Mouse (Mus musculus) midbrain, embryonic 10.5 days (tissue): ENCODE results near the gene Txk. TPM values are rescaled to one million over a fixed set of nuclear protein-coding genes. Genes with fewer than 3 reads are reported as not detected.

ENCODE experiments used
- DNase-seq: peaks from one replicate; pipeline ENCODE4 v3.0.0-alpha.2; 2017; ENCODE audit warnings: low spot score
- H3K27ac ChIP-seq: fragments of 300-500 bp; sonication (generic); replicated peaks from 2 replicates; pipeline ENCODE4 v1.5.1; 2016; ENCODE audit warnings: mild to moderate bottlenecking
- H3K27me3 ChIP-seq: fragments of 300-500 bp; sonication (generic); 2 replicates; pipeline ENCODE4 v1.6.1; 2016; ENCODE audit warnings: low read depth, mild to moderate bottlenecking; ENCODE audit not compliant: poor library complexity, severe bottlenecking
- H3K36me3 ChIP-seq: fragments of 300-500 bp; sonication (generic); 2 replicates; pipeline ENCODE4 v1.6.1; 2016; ENCODE audit warnings: mild to moderate bottlenecking, moderate library complexity
- H3K4me1 ChIP-seq: fragments of 300-500 bp; sonication (generic); 2 replicates; pipeline ENCODE4 v1.6.1; 2016
- H3K4me3 ChIP-seq: fragments of 300-500 bp; sonication (generic); 2 replicates; pipeline ENCODE4 v1.5.1; 2016; ENCODE audit warnings: mild to moderate bottlenecking, moderate library complexity
- H3K9me3 ChIP-seq: fragments of 300-500 bp; sonication (generic); replicated peaks from 2 replicates; pipeline ENCODE4 v1.6.1; 2016; ENCODE audit warnings: mild to moderate bottlenecking
- WGBS: fragments of 180-500 bp; shearing (Covaris S2); methylation state at CpG from one replicate; pipeline ENCODE4 v1.1.7; 2016; 5-methylcytosine and 5-hydroxymethylcytosine counted together
- polyA plus RNA-seq: library from polyadenylated mRNA; unstranded; fragments of >200 nt; fragmentation: Nextera tagmentation; extraction: Ambion mirVana; gene quantifications from 2 replicates; pipeline ENCODE4 v1.2.1, GENCODE M21; 2016

Gene Txk
- polyA plus RNA-seq, 1 experiment from 2014 or later, result not detected

DNA sequence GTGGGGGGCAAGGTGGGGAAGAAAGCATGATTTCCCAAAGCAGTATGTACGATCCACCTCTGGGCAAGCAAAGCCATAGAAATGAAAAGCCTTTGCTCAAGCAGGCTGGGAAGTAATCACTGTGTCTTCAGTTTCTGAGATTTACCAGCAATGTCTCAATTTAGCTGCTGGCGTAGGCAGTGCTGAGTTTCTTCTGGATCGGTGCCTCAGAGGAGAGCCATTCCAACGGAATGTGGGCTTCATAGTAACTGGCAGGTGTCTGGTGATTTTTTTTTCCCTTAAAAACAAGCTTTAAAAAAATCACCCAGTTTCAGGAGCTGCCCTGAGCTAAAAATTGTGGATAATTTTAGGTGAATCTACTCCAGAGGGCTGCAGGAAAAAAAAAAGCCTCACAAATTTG lies 5.2 kb downstream of the Txk start:
- Histone ChIP-seq H3K27me3 (no peaks in the 10 kb centered on the region), H3K4me1 (no peaks in the 10 kb centered on the region), H3K9me3 (no peaks in the 10 kb centered on the region), H3K4me3 (no peak overlapping the region), H3K36me3 (no peaks in the 10 kb centered on the region), H3K27ac (no peak overlapping the region)
- DNase-seq, result no peak
- WGBS, result 89% methylated on average over 4 of the region's 4 CpGs

DNA sequence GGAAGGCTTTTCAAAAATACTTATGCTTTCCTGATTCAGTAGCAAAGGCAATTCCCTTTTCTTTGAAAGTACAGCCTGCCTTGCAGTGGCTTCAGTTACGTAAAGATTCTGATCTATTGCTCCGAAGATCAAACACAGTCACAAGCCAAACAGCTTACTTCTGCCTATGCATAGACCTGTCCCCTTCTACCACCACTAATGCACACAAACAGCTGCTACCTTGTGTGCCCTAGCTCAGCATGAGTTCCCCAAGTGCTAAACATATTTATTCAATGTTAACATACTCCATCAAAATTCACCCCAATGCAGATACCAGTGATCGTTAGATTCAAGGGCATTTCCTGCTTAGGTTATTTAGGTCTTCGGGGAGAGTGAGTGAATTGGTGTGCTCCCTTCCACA lies 6.1 kb downstream of the Txk start:
- H3K36me3 ChIP-seq, result no peaks in the 10 kb centered on the region
- H3K9me3 ChIP-seq, result no peaks in the 10 kb centered on the region
- H3K4me3 ChIP-seq, result no peak overlapping the region
- H3K27ac ChIP-seq, result no peak overlapping the region
- H3K4me1 ChIP-seq, result no peaks in the 10 kb centered on the region
- H3K27me3 ChIP-seq, result no peaks in the 10 kb centered on the region
- WGBS, result 90% methylated on average over 4 of the region's 4 CpGs
- no peak for DNase-seq

DNA sequence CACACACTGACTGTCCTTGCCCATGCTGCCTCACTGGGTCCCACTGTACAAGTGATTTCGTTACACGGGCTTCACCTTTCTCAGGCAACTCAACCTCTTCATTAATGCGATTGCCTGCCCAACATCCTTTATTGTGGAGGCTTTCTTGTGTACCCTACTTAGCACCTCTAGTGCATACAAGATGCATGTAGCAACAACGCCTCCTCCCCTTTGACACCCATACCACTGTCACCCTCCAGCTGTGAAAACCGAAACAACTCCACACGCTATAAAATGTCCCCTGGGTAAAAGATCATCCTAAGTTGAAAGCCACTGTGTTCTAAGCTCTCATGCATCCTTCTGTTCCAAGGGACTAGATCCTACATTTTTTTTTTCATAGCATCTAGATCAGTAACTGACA lies 9.5 kb downstream of the Txk start:
- Histone ChIP-seq H3K36me3 (no peaks in the 10 kb centered on the region), H3K4me3 (no peak overlapping the region), H3K4me1 (no peaks in the 10 kb centered on the region), H3K27me3 (no peaks in the 10 kb centered on the region), H3K27ac (no peak overlapping the region), H3K9me3 (no peaks in the 10 kb centered on the region)
- WGBS, result 94% methylated on average over 6 of the region's 6 CpGs
- DNase-seq, result no peak

DNA sequence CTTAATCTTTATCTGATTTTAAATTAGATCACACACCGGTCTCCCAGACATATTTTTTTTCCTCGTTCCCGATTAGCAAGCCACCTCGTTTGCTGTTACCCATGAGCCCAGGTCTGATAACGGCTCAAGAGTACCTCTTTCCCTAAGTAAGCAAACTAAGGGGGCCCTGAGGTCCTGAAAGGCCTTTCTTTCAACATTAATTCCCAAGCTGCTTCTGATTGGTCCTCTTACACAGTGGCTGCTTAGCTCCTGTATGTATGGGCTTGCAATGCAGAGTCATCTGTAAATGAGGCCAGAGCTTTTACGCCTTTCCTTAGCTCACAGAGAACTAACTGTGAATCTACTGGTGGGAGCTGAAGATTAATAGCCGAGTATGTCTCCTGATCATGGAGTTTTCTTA lies 15.7 kb downstream of the Txk start:
- Histone ChIP-seq H3K27me3 (no peaks in the 10 kb centered on the region), H3K36me3 (no peaks in the 10 kb centered on the region), H3K9me3 (no peaks in the 10 kb centered on the region), H3K27ac (no peak overlapping the region), H3K4me3 (no peak overlapping the region), H3K4me1 (no peaks in the 10 kb centered on the region)
- no peak for DNase-seq
- 77% methylated on average over 7 of the region's 7 CpGs for WGBS

DNA sequence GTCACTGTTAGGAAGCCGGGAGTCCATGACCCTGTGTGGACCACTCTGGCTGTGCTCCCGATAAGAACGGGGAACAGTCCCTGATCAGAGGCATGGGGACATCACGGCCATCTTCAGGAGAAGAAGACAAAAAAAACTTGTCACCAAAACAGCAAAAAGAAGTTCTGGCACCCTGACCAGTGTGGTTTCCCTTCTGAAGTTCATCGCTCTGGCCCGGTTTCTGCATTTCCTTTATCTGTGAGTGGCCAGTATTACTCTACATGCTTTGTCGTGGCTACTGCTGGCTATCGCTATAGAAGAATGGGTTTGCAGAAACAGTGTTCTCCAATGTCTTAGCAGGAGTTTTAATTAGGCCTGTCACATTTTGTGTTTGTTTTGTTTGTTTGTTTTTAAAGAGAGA lies 16.1 kb downstream of the Txk start:
- no peak overlapping the region for H3K4me3 ChIP-seq
- H3K36me3 ChIP-seq, result no peaks in the 10 kb centered on the region
- WGBS, result 84% methylated on average over 8 of the region's 8 CpGs
- no peaks in the 10 kb centered on the region for H3K4me1 ChIP-seq
- no peak overlapping the region for H3K27ac ChIP-seq
- no peaks in the 10 kb centered on the region for H3K27me3 ChIP-seq
- no peak for DNase-seq
- no peaks in the 10 kb centered on the region for H3K9me3 ChIP-seq

DNA sequence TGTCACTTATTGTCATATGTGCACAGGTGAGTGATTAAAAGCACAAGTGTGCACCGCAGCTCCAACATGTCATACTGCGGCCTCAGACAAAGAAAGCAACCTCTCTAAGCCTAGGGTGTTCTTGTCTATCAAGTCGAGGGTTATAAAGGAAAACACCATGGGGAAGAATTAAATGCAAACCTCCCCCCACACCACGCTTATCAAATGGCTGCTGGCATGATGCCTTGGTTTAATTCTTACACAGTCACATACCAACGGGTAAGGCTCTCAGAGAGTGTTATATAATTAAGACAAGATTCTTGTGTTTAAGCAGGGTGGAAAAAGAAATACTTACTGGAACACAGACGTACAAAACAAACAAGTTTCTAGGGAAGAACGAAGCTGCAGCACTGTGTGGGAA lies 16.8 kb downstream of the Txk start:
- Histone ChIP-seq H3K4me1 (no peaks in the 10 kb centered on the region), H3K9me3 (no peaks in the 10 kb centered on the region), H3K4me3 (no peak overlapping the region), H3K36me3 (no peaks in the 10 kb centered on the region), H3K27ac (no peak overlapping the region), H3K27me3 (no peaks in the 10 kb centered on the region)
- no peak for DNase-seq
- WGBS, result 79% methylated on average over 7 of the region's 7 CpGs

DNA sequence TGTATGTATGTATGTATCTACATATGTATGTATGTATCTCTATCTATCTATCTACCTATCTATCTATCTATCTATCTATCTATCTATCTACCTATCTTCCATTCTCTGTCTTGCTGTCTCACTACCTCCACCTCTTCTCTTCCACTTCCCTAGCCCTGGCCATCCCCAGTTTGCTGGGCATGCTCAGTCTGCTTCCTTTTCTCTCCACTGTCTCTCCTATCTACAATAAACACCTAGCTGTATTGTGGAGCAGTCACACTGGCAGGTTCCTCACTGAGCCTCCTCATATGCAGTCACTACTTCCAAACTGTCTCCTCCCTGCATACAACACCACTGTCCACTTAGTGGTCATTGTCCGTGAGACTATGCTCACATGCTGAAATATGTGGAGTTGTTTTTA lies 19.7 kb downstream of the Txk start:
- Histone ChIP-seq H3K36me3 (no peaks in the 10 kb centered on the region), H3K27ac (no peak overlapping the region), H3K9me3 (no peaks in the 10 kb centered on the region), H3K27me3 (no peaks in the 10 kb centered on the region), H3K4me3 (no peak overlapping the region), H3K4me1 (no peaks in the 10 kb centered on the region)
- WGBS, result 90% methylated on average over 1 of the region's 1 CpGs
- no peak for DNase-seq

DNA sequence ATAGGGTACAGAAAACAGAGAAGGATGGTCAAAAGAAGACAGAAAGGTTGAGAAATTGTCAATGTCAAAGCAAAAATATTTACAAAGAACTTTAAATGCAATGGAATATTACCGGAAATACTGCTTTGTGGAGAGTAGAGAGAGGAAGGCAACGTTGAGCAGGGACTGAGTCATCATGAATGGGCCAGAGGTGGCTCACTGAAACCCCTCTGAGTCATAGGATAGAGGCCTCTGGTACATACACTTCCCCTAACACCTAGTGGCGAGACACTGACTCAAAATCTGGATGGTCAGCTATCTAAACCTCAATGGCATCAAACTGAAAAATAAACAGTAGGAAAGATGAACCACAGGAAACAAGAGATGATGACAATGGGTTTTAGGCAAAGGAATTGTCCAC lies 27.2 kb downstream of the Txk start:
- H3K36me3 ChIP-seq, result no peaks in the 10 kb centered on the region
- no peaks in the 10 kb centered on the region for H3K27me3 ChIP-seq
- WGBS, result 85% methylated on average over 3 of the region's 3 CpGs
- H3K9me3 ChIP-seq, result no peaks in the 10 kb centered on the region
- H3K4me3 ChIP-seq, result no peak overlapping the region
- H3K4me1 ChIP-seq, result no peaks in the 10 kb centered on the region
- no peak for DNase-seq
- H3K27ac ChIP-seq, result no peak overlapping the region

DNA sequence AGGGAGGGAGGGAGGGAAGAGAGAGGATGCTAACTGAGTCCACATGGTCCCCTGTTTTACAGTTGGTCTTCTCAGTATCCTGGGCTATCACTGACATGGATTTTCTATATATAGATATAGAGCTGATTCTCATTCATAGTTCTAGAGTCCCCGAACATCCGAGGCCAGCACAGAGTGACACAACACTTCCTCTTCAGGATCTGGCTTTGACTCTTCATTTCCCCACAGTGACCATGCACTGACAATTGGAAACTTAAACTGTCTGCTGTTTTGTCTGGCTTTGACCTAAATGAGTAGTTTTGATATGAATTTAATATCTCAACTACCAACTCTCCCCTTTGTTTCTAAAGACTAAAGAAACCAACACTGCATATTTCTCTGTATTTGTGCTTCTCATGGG lies 29.1 kb downstream of the Txk start:
- DNase-seq, result no peak
- H3K27ac ChIP-seq, result no peak overlapping the region
- H3K36me3 ChIP-seq, result no peaks in the 10 kb centered on the region
- no peaks in the 10 kb centered on the region for H3K27me3 ChIP-seq
- WGBS, result 82% methylated on average over 2 of the region's 2 CpGs
- H3K9me3 ChIP-seq, result no peaks in the 10 kb centered on the region
- H3K4me1 ChIP-seq, result no peaks in the 10 kb centered on the region
- no peak overlapping the region for H3K4me3 ChIP-seq

DNA sequence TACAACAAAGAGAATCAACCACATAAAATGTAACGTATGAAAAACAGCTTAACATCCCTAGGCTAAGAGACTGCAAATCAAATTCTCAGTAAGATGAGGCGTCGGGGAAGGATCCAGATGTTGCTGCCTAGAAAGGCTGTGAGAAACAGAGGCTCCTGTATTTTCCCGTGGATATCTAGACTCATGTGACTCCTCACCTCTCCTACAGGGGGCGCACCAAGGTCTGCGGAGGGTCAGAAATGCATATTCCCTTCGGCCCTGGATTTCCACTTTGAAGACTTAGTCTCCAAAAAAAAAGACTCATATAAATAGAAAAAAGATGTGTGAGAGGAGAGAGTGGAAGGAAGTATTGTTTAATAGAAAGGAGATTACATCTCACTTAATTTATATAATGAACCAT lies 32.0 kb downstream of the Txk start:
- no peak overlapping the region for H3K27ac ChIP-seq
- no peak overlapping the region for H3K4me3 ChIP-seq
- 62% methylated on average over 7 of the region's 7 CpGs for WGBS
- no peak for DNase-seq
- no peaks in the 10 kb centered on the region for H3K36me3 ChIP-seq
- H3K9me3 ChIP-seq, result no peaks in the 10 kb centered on the region
- no peaks in the 10 kb centered on the region for H3K4me1 ChIP-seq
- no peaks in the 10 kb centered on the region for H3K27me3 ChIP-seq

DNA sequence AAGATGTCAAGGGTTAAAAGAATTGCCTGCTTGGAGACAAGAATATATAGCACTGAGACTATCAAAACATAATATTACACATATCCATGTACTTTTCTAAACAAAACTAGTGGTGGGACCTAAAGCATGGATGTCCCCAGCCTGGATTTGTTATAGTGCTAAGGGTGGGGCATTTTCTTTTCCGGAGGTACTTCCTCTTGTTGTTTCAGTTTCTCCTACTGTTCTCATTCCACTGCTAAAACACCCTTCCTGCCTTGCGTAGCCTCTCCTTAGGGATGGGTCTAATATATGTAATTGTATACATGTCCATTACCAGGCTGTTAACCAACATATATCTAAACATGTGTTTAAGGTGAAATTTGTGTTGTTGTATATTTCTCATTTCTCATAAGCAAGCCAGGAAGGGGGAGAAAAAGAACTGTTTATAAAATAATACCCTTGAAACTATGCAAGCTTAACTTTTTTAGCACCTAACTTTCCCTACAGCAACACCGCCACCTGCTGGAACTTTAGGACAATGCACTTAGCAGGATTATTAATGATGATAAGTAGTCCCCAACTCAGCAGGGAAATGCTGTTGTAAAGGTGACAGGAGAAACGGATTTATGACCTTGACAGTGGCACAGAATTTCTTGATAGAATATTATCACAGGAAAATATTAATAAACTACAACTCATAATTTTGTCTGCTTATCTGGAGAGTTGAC lies 41.9 kb downstream of the Txk start:
- Histone ChIP-seq H3K9me3 (no peaks in the 10 kb centered on the region), H3K4me3 (no peak overlapping the region), H3K4me1 (0 out of 2 replicates have a peak, but pooled peaks cover 6% of the 10 kb centered on the region), H3K27ac (no peak overlapping the region), H3K36me3 (no peaks in the 10 kb centered on the region), H3K27me3 (no peaks in the 10 kb centered on the region)
- DNase-seq, result peak; percentile 51
- 32% methylated on average over 4 of the region's 4 CpGs for WGBS

DNA sequence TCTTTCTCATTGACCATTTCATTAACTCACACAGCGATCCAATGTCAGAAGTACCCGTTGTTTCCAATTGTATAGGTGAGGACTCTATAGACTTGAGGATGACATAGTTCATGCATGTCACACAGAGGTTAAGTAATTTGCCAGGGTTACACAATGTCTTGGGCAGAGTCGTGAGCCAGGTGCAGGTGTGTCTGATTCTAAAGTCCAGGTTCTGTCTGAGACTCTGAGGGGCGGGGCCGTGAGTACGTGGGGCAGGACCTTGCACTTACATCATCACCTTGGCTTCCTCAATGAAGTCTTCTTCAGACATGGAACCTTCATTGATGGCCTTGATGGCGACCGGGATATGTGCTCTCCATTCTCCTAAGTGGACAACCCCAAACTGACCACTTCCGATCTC lies 42.6 kb downstream of the Txk start:
- Histone ChIP-seq H3K4me3 (no peak overlapping the region), H3K36me3 (no peaks in the 10 kb centered on the region), H3K9me3 (0 out of 2 replicates have a peak, but pooled peaks cover 6% of the 10 kb centered on the region), H3K4me1 (0 out of 2 replicates have a peak, but pooled peaks cover 6% of the 10 kb centered on the region), H3K27me3 (no peaks in the 10 kb centered on the region), H3K27ac (no peak overlapping the region)
- 93% methylated on average over 9 of the region's 9 CpGs for WGBS
- DNase-seq, result no peak

DNA sequence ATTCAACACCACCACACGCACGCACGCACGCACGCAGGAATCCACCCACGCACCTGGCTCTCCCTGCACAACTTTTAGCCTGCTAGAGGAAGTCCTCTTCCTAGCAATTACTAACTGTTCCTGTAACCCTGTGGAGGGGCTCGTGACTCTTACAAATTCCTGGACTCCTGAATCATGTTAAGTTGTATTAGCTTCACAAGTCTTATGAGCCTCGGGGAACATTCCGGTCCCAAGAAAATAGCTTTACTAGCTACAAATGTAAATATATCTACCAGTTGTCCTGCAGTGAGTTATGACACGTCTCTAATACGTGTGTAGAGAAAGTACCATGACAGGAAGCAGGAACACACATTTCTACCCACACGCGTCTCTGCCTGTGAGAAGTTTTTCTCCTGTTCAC lies 43.1 kb downstream of the Txk start:
- no peaks in the 10 kb centered on the region for H3K36me3 ChIP-seq
- H3K27ac ChIP-seq, result no peak overlapping the region
- DNase-seq, result no peak
- peaks cover 6% of the 10 kb centered on the region; the same call in 1 of the 2 replicates for H3K9me3 ChIP-seq
- H3K4me1 ChIP-seq, result 0 out of 2 replicates have a peak, but pooled peaks cover 6% of the 10 kb centered on the region
- H3K4me3 ChIP-seq, result no peak overlapping the region
- 92% methylated on average over 13 of the region's 13 CpGs for WGBS
- H3K27me3 ChIP-seq, result no peaks in the 10 kb centered on the region

DNA sequence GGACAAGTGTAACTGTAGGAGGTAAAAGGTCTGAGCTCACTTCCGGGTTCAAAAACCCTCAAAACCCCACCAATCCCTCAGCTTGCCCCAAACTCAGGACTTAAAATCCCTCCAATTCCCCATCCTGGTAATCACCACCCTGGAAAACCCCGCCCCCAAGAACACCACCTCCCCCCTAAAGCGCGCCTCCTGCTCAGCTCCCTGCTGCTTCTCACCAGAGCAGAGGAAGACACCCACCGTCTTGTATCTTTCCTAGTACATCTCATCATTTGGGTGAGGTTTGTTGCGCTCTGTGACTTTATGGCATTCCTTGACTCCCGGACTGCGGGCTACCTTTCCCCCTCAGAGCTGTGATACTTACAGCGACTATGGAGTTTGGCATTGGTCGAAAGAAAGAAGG lies 45.9 kb downstream of the Txk start:
- Histone ChIP-seq H3K27ac (no peak overlapping the region), H3K27me3 (no peaks in the 10 kb centered on the region), H3K36me3 (no peaks in the 10 kb centered on the region), H3K4me3 (no peak overlapping the region), H3K4me1 (0 out of 2 replicates have a peak, but pooled peaks cover 6% of the 10 kb centered on the region), H3K9me3 (peaks cover 6% of the 10 kb centered on the region; the same call in 1 of the 2 replicates)
- DNase-seq, result no peak
- WGBS, result 58% methylated on average over 10 of the region's 10 CpGs
